Mouse (Mus musculus) layer of hippocampus, adult 8-10 months (tissue): ENCODE results near the gene Gm45213. TPM values are rescaled to one million over a fixed set of nuclear protein-coding genes. Genes with fewer than 3 reads are reported as not detected.
A peak's percentile ranks its signal among the peaks of the same experiment; 100 is the strongest.

Experiments used
- DNase-seq, 2 experiments: peaks; one replicate each; pipeline ENCODE4 v3.0.0; 2022; ENCODE audit warnings: low spot score in 2 of 2
- total RNA-seq, 4 experiments: library from RNA; stranded (reverse); gene quantifications; 2 replicates each; pipeline ENCODE4 v1.2.4; 2022

Gene Gm45213
- total RNA-seq, 4 experiments from 2014 or later = not detected

DNA sequence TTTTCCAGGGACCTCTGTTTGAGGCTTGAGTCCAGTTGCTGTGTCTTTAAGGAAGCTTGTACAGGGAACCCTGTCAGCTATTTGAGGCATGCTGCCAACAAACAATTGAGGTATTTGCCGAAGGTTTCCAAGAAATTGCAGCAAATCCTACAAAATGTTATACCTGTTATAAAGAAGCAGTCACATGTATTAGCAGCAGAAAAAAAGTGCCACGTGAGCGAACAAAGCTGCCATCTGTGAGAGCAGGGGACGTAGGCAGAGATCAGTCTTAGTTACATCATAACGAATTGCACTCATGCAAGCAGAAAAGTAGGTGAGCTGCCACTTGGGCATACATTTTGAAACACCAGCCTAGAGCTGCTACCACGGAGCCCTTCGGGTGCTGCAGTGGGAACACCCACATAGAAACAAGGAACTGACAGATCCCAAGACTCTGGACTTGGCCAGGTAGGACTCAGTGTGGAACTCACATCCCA is 63.2 kb downstream of the Gm45213 start:
- DNase-seq = no peak

GRCm38 (mm10) chr7:66107206-66107605 is 63.8 kb downstream of the Gm45213 start:
- no peak for DNase-seq

DNA sequence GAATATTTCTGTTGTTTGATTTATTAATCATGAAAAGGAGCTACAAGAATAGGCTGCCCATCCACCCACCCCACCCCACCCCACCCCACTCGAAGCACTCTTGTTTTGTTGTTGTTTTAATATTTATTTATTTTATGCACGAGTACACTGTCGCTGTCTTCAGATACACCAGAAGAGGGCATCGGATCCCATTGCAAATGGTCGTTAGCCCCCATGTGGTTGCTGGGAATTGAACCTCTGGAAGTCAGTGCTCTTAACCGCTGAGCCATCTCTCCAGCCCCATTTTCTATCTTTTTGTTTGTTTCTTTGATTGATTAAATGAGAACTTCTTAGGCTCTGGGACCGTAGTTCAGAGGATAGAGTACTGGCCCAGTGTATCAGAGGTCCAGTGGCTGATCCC is 64.5 kb downstream of the Gm45213 start:
- no peak for DNase-seq

DNA sequence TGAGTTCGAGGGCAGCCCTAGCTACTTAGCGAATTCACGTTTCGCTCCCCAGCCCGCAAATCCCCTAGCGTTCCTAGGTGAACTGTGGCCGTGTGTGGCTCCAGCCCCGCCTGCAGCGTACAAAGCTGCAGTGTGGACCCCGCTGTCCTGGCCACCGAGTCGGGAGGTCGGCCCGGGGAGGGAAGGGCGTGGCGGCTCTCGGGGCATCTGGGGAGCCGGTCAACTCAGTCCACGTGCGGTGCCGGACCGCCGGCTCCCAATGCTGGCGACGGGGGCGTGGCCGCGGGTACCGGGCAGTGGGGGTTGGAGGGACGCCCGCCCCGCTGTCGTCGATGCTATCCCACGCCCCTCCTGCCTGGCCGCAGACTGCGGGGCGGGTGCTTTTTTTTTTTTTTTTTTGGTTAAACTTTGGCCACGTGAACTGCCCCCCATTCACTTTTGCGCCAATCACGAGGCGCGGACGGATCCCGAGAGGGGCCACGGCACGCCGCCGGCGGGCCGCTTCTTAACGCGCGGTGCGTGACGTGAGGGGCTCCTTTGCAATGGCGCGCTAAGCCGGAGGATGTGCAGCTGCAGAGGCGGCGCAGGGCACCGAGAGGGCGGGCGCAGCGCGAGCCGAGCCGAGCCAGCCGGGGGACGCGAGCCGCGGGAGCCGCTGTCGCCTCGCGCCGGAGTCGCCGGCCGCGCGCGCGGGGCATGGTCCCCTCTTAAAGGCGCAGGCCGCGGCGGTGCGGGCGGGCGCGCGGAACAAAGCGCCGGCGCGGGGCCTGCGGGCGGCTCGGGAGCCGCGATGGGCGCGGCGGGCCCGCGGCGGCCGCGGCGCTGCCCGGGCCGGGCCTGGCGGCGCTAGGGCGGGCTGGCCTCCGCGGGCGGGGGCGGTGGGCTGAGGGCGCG is 65.8 kb downstream of the Gm45213 start, which contains the start of gene Chsy1:
TSS of gene Chsy1 (plus strand) at position 555 of the 894 bp plus-strand sequence.
- DNase-seq = peak; percentile 80 to 87

- DNase-seq = no peak
These were observed 66.6 kb downstream of the Gm45213 start for GRCm38 (mm10) chr7:66109855-66110635.

DNA sequence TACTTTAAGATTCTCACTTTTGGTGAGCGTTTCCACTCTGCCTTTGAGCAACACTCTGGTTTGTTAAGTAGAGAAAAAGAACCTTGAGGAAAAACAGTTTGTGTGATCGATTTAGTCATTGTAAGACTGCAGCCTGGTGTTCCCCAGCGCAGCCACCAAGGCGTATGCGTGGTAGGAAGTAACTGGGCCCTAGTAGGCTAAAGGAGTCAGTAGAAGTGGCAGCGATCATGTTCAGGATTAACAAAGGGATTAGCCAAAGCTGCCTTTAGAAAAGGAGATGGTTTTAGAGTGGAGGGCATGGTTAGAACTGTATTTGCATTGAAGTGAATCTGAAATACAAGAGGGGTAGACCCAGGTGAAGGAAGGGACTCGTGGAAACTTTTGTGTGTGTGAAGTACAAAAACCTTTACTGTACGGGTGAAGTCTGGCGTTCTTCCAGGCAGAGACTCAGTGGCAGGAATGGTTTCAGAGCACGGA is 67.3 kb downstream of the Gm45213 start:
- no peak for DNase-seq

GRCm38 (mm10) chr7:66111211-66111610 is 67.8 kb downstream of the Gm45213 start:
- DNase-seq = no peak

Other genes starting within 250 kb of the Gm45213 start
- gene Pcsk6, start 181.9 kb upstream of the Gm45213 start, total RNA-seq = 10 to 100 TPM; 12.8 to 23.4 (median 18.9) TPM
- gene Snrpa1, start 15.4 kb downstream of the Gm45213 start, total RNA-seq = 10 to 100 TPM; 31.0 to 43.2 (median 33.4) TPM
- 10 to 100 TPM; 52.9 to 61.0 (median 54.6) TPM for gene Selenos, start 36.0 kb downstream of the Gm45213 start, total RNA-seq
- 10 to 100 TPM; 15.4 to 17.4 (median 17.3) TPM for gene Chsy1, start 65.9 kb downstream of the Gm45213 start, total RNA-seq